Mouse (Mus musculus) midbrain, postnatal 0 days (tissue): ENCODE measurements at regions not wholly inside any gene's neighbourhood (a gene's known extent, or its start where the extent isn't known, plus 50 kb on each side); places are given as distances from the start of the nearest gene placed in this dataset.

ENCODE experiments used
- ATAC-seq: fragments of 200-750 bp; cut with Nextera tagmentation; 2 replicates; pipeline ENCODE4 v1.8.0; 2017; ENCODE audit warnings: moderate number of reproducible peaks, mild to moderate bottlenecking, moderate TSS enrichment, moderate library complexity; ENCODE audit not compliant: low FRiP score
- DNase-seq: peaks from one replicate; pipeline ENCODE4 v3.0.0-alpha.2; 2015; ENCODE audit warnings: low spot score
- H3K27ac ChIP-seq: fragments of 300-500 bp; sonication (generic); 2 replicates; pipeline ENCODE4 v1.5.1; 2014; ENCODE audit warnings: low read depth, mild to moderate bottlenecking, low read length, mixed read lengths
- H3K27me3 ChIP-seq: fragments of 300-500 bp; sonication (generic); 2 replicates; pipeline ENCODE4 v1.6.1; 2014; ENCODE audit warnings: low read length, control low read depth, mixed read lengths; ENCODE audit not compliant: insufficient read depth
- H3K36me3 ChIP-seq: fragments of 300-500 bp; sonication (generic); 2 replicates; pipeline ENCODE4 v1.6.1; 2014; ENCODE audit warnings: low read length, control low read depth, mixed read lengths; ENCODE audit not compliant: insufficient read depth
- H3K4me1 ChIP-seq: fragments of 300-500 bp; sonication (generic); 2 replicates; pipeline ENCODE4 v1.6.1; 2014; ENCODE audit warnings: mild to moderate bottlenecking, control low read depth, antibody characterized with exemption, low read length, mixed read lengths; ENCODE audit not compliant: insufficient read depth
- H3K4me2 ChIP-seq: fragments of 300-500 bp; sonication (generic); 2 replicates; pipeline ENCODE4 v1.6.1; 2014; ENCODE audit warnings: low read depth, mild to moderate bottlenecking, low read length, mixed read lengths; ENCODE audit not compliant: poor library complexity, severe bottlenecking
- H3K4me3 ChIP-seq: fragments of 300-500 bp; sonication (generic); 2 replicates; pipeline ENCODE4 v1.5.1; 2014; ENCODE audit warnings: low read depth, mild to moderate bottlenecking, low read length, moderate library complexity
- H3K9ac ChIP-seq: fragments of 300-500 bp; sonication (generic); replicated peaks from 2 replicates; pipeline ENCODE4 v1.6.1; 2014; ENCODE audit warnings: mild to moderate bottlenecking, low read length, moderate library complexity, mixed read lengths; ENCODE audit not compliant: poor library complexity, severe bottlenecking
- H3K9me3 ChIP-seq: fragments of 300-500 bp; sonication (generic); 2 replicates; pipeline ENCODE4 v1.6.1; 2016; ENCODE audit warnings: low read length, control low read depth
- CTCF ChIP-seq: IDR thresholded peaks from 2 replicates; pipeline ENCODE4 v1.5.1; 2016; ENCODE audit warnings: antibody characterized with exemption, mild to moderate bottlenecking
- WGBS: fragments of 180-500 bp; shearing (Covaris S2); extraction: QIAGEN DNeasy Blood & Tissue Kit; methylation state at CpG from one replicate; pipeline ENCODE4 v1.1.7; 2014; 5-methylcytosine and 5-hydroxymethylcytosine counted together

GRCm38 (mm10) chr13:44038322-44038721 is 253.7 kb downstream of the Cd83 start:
- Histone ChIP-seq H3K36me3 (no peaks in the 10 kb centered on the region), H3K27ac (no peak overlapping the region), H3K4me1 (peaks cover 3% of the 10 kb centered on the region; the same call in 1 of the 2 replicates), H3K27me3 (no peaks in the 10 kb centered on the region), H3K4me2 (no peak overlapping the region), H3K9ac (no peak overlapping the region), H3K9me3 (no peaks in the 10 kb centered on the region), H3K4me3 (no peak overlapping the region)
- no peak for ATAC-seq
- TF ChIP-seq CTCF, result no peak
- 49% methylated on average over 7 of the region's 7 CpGs for WGBS
- no peak for DNase-seq

- H3K27ac ChIP-seq, result no peak overlapping the region
- no peak overlapping the region for H3K4me2 ChIP-seq
- H3K27me3 ChIP-seq, result no peaks in the 10 kb centered on the region
- ATAC-seq (no peak), DNase-seq (no peak)
- H3K36me3 ChIP-seq, result no peaks in the 10 kb centered on the region
- H3K4me1 ChIP-seq, result peaks cover 4% of the 10 kb centered on the region; the same call in 1 of the 2 replicates
- no peak for TF ChIP-seq CTCF
- H3K9ac ChIP-seq, result no peak overlapping the region
- no peak overlapping the region for H3K4me3 ChIP-seq
- WGBS, result 56% methylated on average over 7 of the region's 7 CpGs
- H3K9me3 ChIP-seq, result no peaks in the 10 kb centered on the region
Observed at GRCm38 (mm10) chr13:44040640-44041039, 256.1 kb downstream of the Cd83 start.

- no peak overlapping the region for H3K4me2 ChIP-seq
- no peaks in the 10 kb centered on the region for H3K27me3 ChIP-seq
- WGBS, result 34% methylated on average over 9 of the region's 9 CpGs
- peak; percentile 58 for DNase-seq
- no peaks in the 10 kb centered on the region for H3K9me3 ChIP-seq
- H3K27ac ChIP-seq, result no peak overlapping the region
- peaks cover 4% of the 10 kb centered on the region; the same call in 1 of the 2 replicates for H3K4me1 ChIP-seq
- H3K36me3 ChIP-seq, result no peaks in the 10 kb centered on the region
- H3K4me3 ChIP-seq, result no peak overlapping the region
- no peak for TF ChIP-seq CTCF
- ATAC-seq, result no peak
- H3K9ac ChIP-seq, result no peak overlapping the region
Observed at GRCm38 (mm10) chr13:44042730-44043493, 258.3 kb downstream of the Cd83 start.

GRCm38 (mm10) chr13:44043494-44043885 is 258.9 kb downstream of the Cd83 start:
- DNase-seq (peak; percentile 85), ATAC-seq (no peak)
- Histone ChIP-seq H3K36me3 (no peaks in the 10 kb centered on the region), H3K4me2 (no peak overlapping the region), H3K9ac (no peak overlapping the region), H3K9me3 (no peaks in the 10 kb centered on the region), H3K27ac (no peak overlapping the region), H3K27me3 (no peaks in the 10 kb centered on the region), H3K4me3 (no peak overlapping the region), H3K4me1 (peaks cover 4% of the 10 kb centered on the region; the same call in 1 of the 2 replicates)
- WGBS, result 15% methylated on average over 5 of the region's 5 CpGs
- TF ChIP-seq CTCF, result no peak

- peaks cover 4% of the 10 kb centered on the region; the same call in 1 of the 2 replicates for H3K4me1 ChIP-seq
Observed at GRCm38 (mm10) chr13:44044546-44045216, 260.1 kb downstream of the Cd83 start.

GRCm38 (mm10) chr13:44046436-44046835 is 261.9 kb downstream of the Cd83 start:
- Histone ChIP-seq H3K4me1 (peaks cover 4% of the 10 kb centered on the region; the same call in 1 of the 2 replicates), H3K4me3 (no peak overlapping the region), H3K9me3 (no peaks in the 10 kb centered on the region), H3K9ac (no peak overlapping the region), H3K27ac (no peak overlapping the region), H3K4me2 (no peak overlapping the region), H3K36me3 (no peaks in the 10 kb centered on the region), H3K27me3 (no peaks in the 10 kb centered on the region)
- DNase-seq (no peak), ATAC-seq (no peak)
- WGBS, result 73% methylated on average over 2 of the region's 2 CpGs
- TF ChIP-seq CTCF, result no peak

More at GRCm38 (mm10) chr13:44044546-44045216, 260.1 kb downstream of the Cd83 start:
- TF ChIP-seq CTCF, result no peak
- H3K9ac ChIP-seq, result no peak overlapping the region
- H3K27ac ChIP-seq, result no peak overlapping the region
- H3K4me3 ChIP-seq, result no peak overlapping the region
- 62% methylated on average over 23 of the region's 23 CpGs for WGBS
- no peaks in the 10 kb centered on the region for H3K9me3 ChIP-seq
- ATAC-seq (no peak), DNase-seq (no peak)
- no peak overlapping the region for H3K4me2 ChIP-seq
- H3K36me3 ChIP-seq, result no peaks in the 10 kb centered on the region
- H3K27me3 ChIP-seq, result no peaks in the 10 kb centered on the region
